Mouse (Mus musculus) midbrain, postnatal 0 days (tissue): ENCODE results near the gene Gm13420. TPM values are rescaled to one million over a fixed set of nuclear protein-coding genes. Genes with fewer than 3 reads are reported as not detected.

Source experiments
- ATAC-seq: fragments of 200-750 bp; cut with Nextera tagmentation; 2 replicates; pipeline ENCODE4 v1.8.0; 2017; ENCODE audit warnings: moderate number of reproducible peaks, mild to moderate bottlenecking, moderate TSS enrichment, moderate library complexity; ENCODE audit not compliant: low FRiP score
- DNase-seq: peaks from one replicate; pipeline ENCODE4 v3.0.0-alpha.2; 2015; ENCODE audit warnings: low spot score
- H3K27ac ChIP-seq: fragments of 300-500 bp; sonication (generic); 2 replicates; pipeline ENCODE4 v1.5.1; 2014; ENCODE audit warnings: low read depth, mild to moderate bottlenecking, low read length, mixed read lengths
- H3K27me3 ChIP-seq: fragments of 300-500 bp; sonication (generic); 2 replicates; pipeline ENCODE4 v1.6.1; 2014; ENCODE audit warnings: low read length, control low read depth, mixed read lengths; ENCODE audit not compliant: insufficient read depth
- H3K36me3 ChIP-seq: fragments of 300-500 bp; sonication (generic); 2 replicates; pipeline ENCODE4 v1.6.1; 2014; ENCODE audit warnings: low read length, control low read depth, mixed read lengths; ENCODE audit not compliant: insufficient read depth
- H3K4me1 ChIP-seq: fragments of 300-500 bp; sonication (generic); 2 replicates; pipeline ENCODE4 v1.6.1; 2014; ENCODE audit warnings: mild to moderate bottlenecking, control low read depth, antibody characterized with exemption, low read length, mixed read lengths; ENCODE audit not compliant: insufficient read depth
- H3K4me2 ChIP-seq: fragments of 300-500 bp; sonication (generic); 2 replicates; pipeline ENCODE4 v1.6.1; 2014; ENCODE audit warnings: low read depth, mild to moderate bottlenecking, low read length, mixed read lengths; ENCODE audit not compliant: poor library complexity, severe bottlenecking
- H3K4me3 ChIP-seq: fragments of 300-500 bp; sonication (generic); 2 replicates; pipeline ENCODE4 v1.5.1; 2014; ENCODE audit warnings: low read depth, mild to moderate bottlenecking, low read length, moderate library complexity
- H3K9ac ChIP-seq: fragments of 300-500 bp; sonication (generic); replicated peaks from 2 replicates; pipeline ENCODE4 v1.6.1; 2014; ENCODE audit warnings: mild to moderate bottlenecking, low read length, moderate library complexity, mixed read lengths; ENCODE audit not compliant: poor library complexity, severe bottlenecking
- H3K9me3 ChIP-seq: fragments of 300-500 bp; sonication (generic); 2 replicates; pipeline ENCODE4 v1.6.1; 2016; ENCODE audit warnings: low read length, control low read depth
- CTCF ChIP-seq: IDR thresholded peaks from 2 replicates; pipeline ENCODE4 v1.5.1; 2016; ENCODE audit warnings: antibody characterized with exemption, mild to moderate bottlenecking
- WGBS: fragments of 180-500 bp; shearing (Covaris S2); extraction: QIAGEN DNeasy Blood & Tissue Kit; methylation state at CpG from one replicate; pipeline ENCODE4 v1.1.7; 2014; 5-methylcytosine and 5-hydroxymethylcytosine counted together
- polyA plus RNA-seq: library from polyadenylated mRNA; unstranded; fragments of >200 nt; fragmentation: Nextera tagmentation; extraction: Ambion mirVana; gene quantifications from 2 replicates; pipeline ENCODE4 v1.2.1, GENCODE M21; 2015
- total RNA-seq: library from RNA; depleted of rRNA; stranded (reverse); fragments of >200 nt; gene quantifications from 2 replicates; pipeline ENCODE4 v1.2.3, GENCODE M21; 2014

Gene Gm13420
- total and polyA plus RNA-seq, 2 experiments from 2014 or later = 0.60 to 0.65 TPM

GRCm38 (mm10) chr2:29755693-29756092, 4.2 kb upstream of the Gm13420 start:
- ATAC-seq = no peak
- Histone ChIP-seq H3K4me1 (no peaks in the 10 kb centered on the region), H3K4me3 (no peak overlapping the region), H3K9me3 (no peaks in the 10 kb centered on the region), H3K27me3 (peaks cover 19% of the 10 kb centered on the region), H3K36me3 (no peaks in the 10 kb centered on the region), H3K4me2 (no peak overlapping the region), H3K27ac (no peak overlapping the region), H3K9ac (no peak overlapping the region)
- DNase-seq = no peak
- no peak for TF ChIP-seq CTCF

GRCm38 (mm10) chr2:29752397-29752796, 912 bp upstream of the Gm13420 start:
- DNase-seq (no peak), ATAC-seq (no peak)
- Histone ChIP-seq H3K4me2 (no peak overlapping the region), H3K4me1 (no peaks in the 10 kb centered on the region), H3K9ac (no peak overlapping the region), H3K36me3 (no peaks in the 10 kb centered on the region), H3K9me3 (no peaks in the 10 kb centered on the region), H3K27me3 (peaks cover 19% of the 10 kb centered on the region), H3K4me3 (no peak overlapping the region), H3K27ac (no peak overlapping the region)
- 89% methylated on average over 5 of the region's 5 CpGs for WGBS
- TF ChIP-seq CTCF = no peak

GRCm38 (mm10) chr2:29748499-29748898, 3.0 kb downstream of the Gm13420 start:
- ATAC-seq (no peak), DNase-seq (no peak)
- H3K27me3 ChIP-seq = peaks cover 19% of the 10 kb centered on the region
- H3K9me3 ChIP-seq = no peaks in the 10 kb centered on the region
- no peak overlapping the region for H3K4me3 ChIP-seq
- no peaks in the 10 kb centered on the region for H3K36me3 ChIP-seq
- H3K27ac ChIP-seq = no peak overlapping the region
- no peak overlapping the region for H3K9ac ChIP-seq
- no peak overlapping the region for H3K4me2 ChIP-seq
- no peaks in the 10 kb centered on the region for H3K4me1 ChIP-seq
- 80% methylated on average over 4 of the region's 4 CpGs for WGBS
- TF ChIP-seq CTCF = no peak

GRCm38 (mm10) chr2:29747852-29748251, 3.6 kb downstream of the Gm13420 start:
- ATAC-seq (no peak), DNase-seq (no peak)
- H3K36me3 ChIP-seq = no peaks in the 10 kb centered on the region
- 62% methylated on average over 5 of the region's 5 CpGs for WGBS
- H3K27me3 ChIP-seq = peaks cover 17% of the 10 kb centered on the region
- H3K27ac ChIP-seq = no peak overlapping the region
- H3K9me3 ChIP-seq = no peaks in the 10 kb centered on the region
- H3K4me1 ChIP-seq = no peaks in the 10 kb centered on the region
- TF ChIP-seq CTCF = peak; percentile 65
- no peak overlapping the region; the same call in 1 of the 2 replicates for H3K4me3 ChIP-seq
- no peak overlapping the region for H3K9ac ChIP-seq
- H3K4me2 ChIP-seq = no peak overlapping the region

- no peak for DNase-seq
- 3% methylated on average over 50 of the region's 50 CpGs for WGBS
- 0 out of 2 replicates have a peak, but pooled peaks have one; percentile 18 for TF ChIP-seq CTCF
These were observed 4.2 kb downstream of the Gm13420 start for GRCm38 (mm10) chr2:29747188-29747782.

GRCm38 (mm10) chr2:29744256-29744655, 7.2 kb downstream of the Gm13420 start:
- no peaks in the 10 kb centered on the region for H3K9me3 ChIP-seq
- no peak overlapping the region for H3K9ac ChIP-seq
- H3K4me1 ChIP-seq = no peaks in the 10 kb centered on the region
- no peak for DNase-seq
- H3K4me2 ChIP-seq = no peak overlapping the region
- ATAC-seq = no peak
- no peaks in the 10 kb centered on the region for H3K27me3 ChIP-seq
- 94% methylated on average over 6 of the region's 6 CpGs for WGBS
- H3K27ac ChIP-seq = no peak overlapping the region
- no peak for TF ChIP-seq CTCF
- H3K36me3 ChIP-seq = no peaks in the 10 kb centered on the region
- no peak overlapping the region for H3K4me3 ChIP-seq

More at GRCm38 (mm10) chr2:29747188-29747782, 4.2 kb downstream of the Gm13420 start:
- ATAC-seq = no peak
- Histone ChIP-seq H3K27ac (no peak overlapping the region), H3K4me1 (no peaks in the 10 kb centered on the region), H3K9me3 (no peaks in the 10 kb centered on the region), H3K27me3 (peaks cover 12% of the 10 kb centered on the region), H3K36me3 (no peaks in the 10 kb centered on the region), H3K4me2 (peak overlapping the region; percentile 75), H3K9ac (peak overlapping the region; percentile 63), H3K4me3 (peak overlapping the region; percentile 41)
